Mouse (Mus musculus): ENCODE measurements around the gene Arhgef19. TPM values are rescaled to one million over a fixed set of nuclear protein-coding genes. Genes with fewer than 3 reads are reported as not detected.

The Arhgef19 gene
- polyA plus RNA-seq, 1 experiment from 2014 or later: 21.1 TPM

GRCm38 (mm10) chr4:141214337-141214851, 24.9 kb upstream of the Arhgef19 start:
- Histone ChIP-seq H3K4me2 (peak overlapping the region; percentile 96), H3K4me1 (ENCODE audit: insufficient read depth) (peaks cover 11% of the 10 kb centered on the region), H3K9ac (peak overlapping the region; percentile 61), H3K9me3 (ENCODE audit: low read depth, low read length) (no peaks in the 10 kb centered on the region), H3K4me3 (ENCODE audit: low read depth, low read length) (peak overlapping the region; percentile 58), H3K27me3 (ENCODE audit: insufficient read depth, low read length) (no peaks in the 10 kb centered on the region), H3K36me3 (ENCODE audit: insufficient read depth) (peaks cover 2% of the 10 kb centered on the region; the same call in 1 of the 2 replicates), H3K27ac (ENCODE audit: low read depth) (no peak overlapping the region)
- ATAC-seq (ENCODE audit: insufficient read depth): peak; percentile 63
- DNase-seq: peak; percentile 55
- peak; percentile 63 for TF ChIP-seq CTCF (IDR thresholded peaks at IDR 0.05; ENCODE audit: low read depth)
- under 1% methylated on average over 16 of the region's 16 CpGs for WGBS

DNA sequence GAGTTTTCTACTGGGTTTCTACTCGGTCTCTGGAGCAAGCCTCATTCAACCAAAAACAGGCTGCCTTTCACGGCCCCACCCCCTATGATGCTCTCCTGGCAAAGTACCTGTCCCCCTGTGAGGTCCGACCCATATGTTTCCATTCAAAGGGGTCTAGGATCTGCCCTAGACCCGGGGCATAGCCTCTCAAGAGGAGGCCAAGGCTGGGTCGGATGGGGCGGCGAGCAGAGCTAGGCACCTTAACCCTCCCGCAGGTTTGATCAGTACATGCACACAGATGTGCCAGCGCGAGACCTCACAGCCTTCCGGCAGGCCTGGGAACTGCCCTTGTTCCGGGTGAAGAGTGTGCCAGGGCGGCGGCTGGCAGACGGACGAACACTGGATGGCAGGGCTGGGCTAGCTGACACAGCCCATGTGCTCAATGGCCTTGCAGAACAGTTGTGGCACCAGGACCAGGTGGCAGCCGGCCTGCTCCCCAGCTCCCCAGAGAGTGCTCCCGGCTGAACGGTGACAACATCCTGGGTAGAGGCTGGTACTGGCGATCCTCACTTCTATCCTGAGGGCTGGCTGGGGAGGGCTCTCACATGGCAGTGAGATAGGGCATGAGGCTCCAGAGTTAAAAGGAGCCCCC, 19.6 kb upstream of the Arhgef19 start:
- DNase-seq: no peak
- WGBS: 91% methylated on average over 20 of the region's 20 CpGs
- no peak for TF ChIP-seq CTCF (IDR thresholded peaks at IDR 0.05; ENCODE audit: low read depth)

DNA sequence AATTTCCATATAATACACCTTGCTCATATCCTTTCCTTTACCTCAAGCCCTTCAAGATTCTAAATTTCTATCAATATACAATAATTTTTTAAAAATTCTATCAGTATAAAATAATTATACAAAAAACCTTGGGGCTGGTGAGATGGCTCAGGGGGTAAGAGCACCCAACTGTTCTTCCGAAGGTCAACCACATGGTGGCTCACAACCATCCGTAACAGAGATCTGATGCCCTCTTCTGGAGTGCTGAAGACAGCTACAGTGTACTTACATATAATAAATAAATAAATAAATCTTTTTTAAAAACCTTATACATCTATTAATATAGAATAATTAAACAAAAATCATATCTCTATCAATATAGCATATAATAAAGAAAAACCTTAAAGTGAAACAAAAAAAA, 17.5 kb upstream of the Arhgef19 start:
- Histone ChIP-seq H3K4me3 (ENCODE audit: low read depth, low read length) (no peak overlapping the region), H3K9me3 (ENCODE audit: low read depth, low read length) (no peaks in the 10 kb centered on the region), H3K4me2 (no peak overlapping the region), H3K27ac (ENCODE audit: low read depth) (no peak overlapping the region), H3K9ac (no peak overlapping the region), H3K27me3 (ENCODE audit: insufficient read depth, low read length) (no peaks in the 10 kb centered on the region), H3K4me1 (ENCODE audit: insufficient read depth) (no peaks in the 10 kb centered on the region), H3K36me3 (ENCODE audit: insufficient read depth) (peaks cover 11% of the 10 kb centered on the region; the same call in 1 of the 2 replicates)
- 0 out of 2 replicates have a peak, but pooled peaks have one; percentile 9 for TF ChIP-seq CTCF (IDR thresholded peaks at IDR 0.05; ENCODE audit: low read depth)
- DNase-seq: no peak
- ATAC-seq (ENCODE audit: insufficient read depth): no peak
- 72% methylated on average over 2 of the region's 2 CpGs for WGBS

More for the DNA sequence above, 19.6 kb upstream of the Arhgef19 start:
- Histone ChIP-seq H3K9ac (no peak overlapping the region), H3K27me3 (ENCODE audit: insufficient read depth, low read length) (no peaks in the 10 kb centered on the region), H3K27ac (ENCODE audit: low read depth) (no peak overlapping the region), H3K36me3 (ENCODE audit: insufficient read depth) (peaks cover 11% of the 10 kb centered on the region; the same call in 1 of the 2 replicates), H3K4me2 (no peak overlapping the region), H3K4me3 (ENCODE audit: low read depth, low read length) (no peak overlapping the region), H3K9me3 (ENCODE audit: low read depth, low read length) (no peaks in the 10 kb centered on the region), H3K4me1 (ENCODE audit: insufficient read depth) (peaks cover 2% of the 10 kb centered on the region; the same call in 1 of the 2 replicates)
- ATAC-seq (ENCODE audit: insufficient read depth): no peak

- peaks cover 8% of the 10 kb centered on the region; the same call in 1 of the 2 replicates for H3K36me3 ChIP-seq (ENCODE audit: insufficient read depth)
- no peak overlapping the region for H3K4me3 ChIP-seq (ENCODE audit: low read depth, low read length)
- no peaks in the 10 kb centered on the region for H3K27me3 ChIP-seq (ENCODE audit: insufficient read depth, low read length)
- no peaks in the 10 kb centered on the region for H3K4me1 ChIP-seq (ENCODE audit: insufficient read depth)
- no peak for TF ChIP-seq CTCF (IDR thresholded peaks at IDR 0.05; ENCODE audit: low read depth)
- WGBS: 95% methylated on average over 5 of the region's 5 CpGs
- no peaks in the 10 kb centered on the region for H3K9me3 ChIP-seq (ENCODE audit: low read depth, low read length)
- H3K4me2 ChIP-seq: no peak overlapping the region
- DNase-seq: no peak
- no peak overlapping the region for H3K9ac ChIP-seq
- H3K27ac ChIP-seq (ENCODE audit: low read depth): no peak overlapping the region
- ATAC-seq (ENCODE audit: insufficient read depth): no peak
Measured at GRCm38 (mm10) chr4:141222752-141223151, 16.5 kb upstream of the Arhgef19 start.

DNA sequence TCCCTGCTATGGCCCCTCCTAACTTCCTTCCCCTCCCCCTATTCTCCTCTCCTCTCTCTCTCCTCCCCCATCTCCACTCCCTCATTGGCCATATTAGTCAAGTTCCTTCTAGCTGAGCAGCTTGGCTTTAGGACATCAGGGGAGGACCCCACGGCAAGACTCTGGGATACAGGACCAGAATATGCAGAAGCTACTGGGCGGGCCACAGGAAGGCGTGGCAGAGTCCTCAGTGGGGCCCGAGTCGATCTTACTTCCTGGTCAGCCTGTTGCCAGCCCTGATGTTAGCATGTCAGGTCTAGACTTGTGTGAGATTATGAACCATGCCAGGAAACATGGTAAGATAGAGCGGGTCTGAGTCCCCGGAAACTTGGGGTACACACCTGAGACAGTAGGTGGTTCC, 10.6 kb upstream of the Arhgef19 start:
- no peak overlapping the region for H3K9ac ChIP-seq
- no peaks in the 10 kb centered on the region for H3K36me3 ChIP-seq (ENCODE audit: insufficient read depth)
- H3K4me2 ChIP-seq: no peak overlapping the region
- no peaks in the 10 kb centered on the region for H3K4me1 ChIP-seq (ENCODE audit: insufficient read depth)
- TF ChIP-seq CTCF (IDR thresholded peaks at IDR 0.05; ENCODE audit: low read depth): no peak
- ATAC-seq (ENCODE audit: insufficient read depth) (no peak), DNase-seq (no peak)
- 83% methylated on average over 7 of the region's 7 CpGs for WGBS
- H3K27ac ChIP-seq (ENCODE audit: low read depth): no peak overlapping the region
- H3K9me3 ChIP-seq (ENCODE audit: low read depth, low read length): no peaks in the 10 kb centered on the region
- H3K27me3 ChIP-seq (ENCODE audit: insufficient read depth, low read length): no peaks in the 10 kb centered on the region
- no peak overlapping the region for H3K4me3 ChIP-seq (ENCODE audit: low read depth, low read length)

- H3K36me3 ChIP-seq (ENCODE audit: insufficient read depth): no peaks in the 10 kb centered on the region
- H3K9ac ChIP-seq: no peak overlapping the region
- WGBS: 90% methylated on average over 4 of the region's 4 CpGs
- peaks cover 2% of the 10 kb centered on the region; the same call in 1 of the 2 replicates for H3K27me3 ChIP-seq (ENCODE audit: insufficient read depth, low read length)
- no peak for ATAC-seq (ENCODE audit: insufficient read depth)
- no peak overlapping the region for H3K4me2 ChIP-seq
- no peak for DNase-seq
- TF ChIP-seq CTCF (IDR thresholded peaks at IDR 0.05; ENCODE audit: low read depth): no peak
- no peaks in the 10 kb centered on the region for H3K9me3 ChIP-seq (ENCODE audit: low read depth, low read length)
- H3K27ac ChIP-seq (ENCODE audit: low read depth): no peak overlapping the region
- H3K4me3 ChIP-seq (ENCODE audit: low read depth, low read length): no peak overlapping the region
- no peaks in the 10 kb centered on the region for H3K4me1 ChIP-seq (ENCODE audit: insufficient read depth)
Measured at GRCm38 (mm10) chr4:141233196-141233595, 6.1 kb upstream of the Arhgef19 start.

DNA sequence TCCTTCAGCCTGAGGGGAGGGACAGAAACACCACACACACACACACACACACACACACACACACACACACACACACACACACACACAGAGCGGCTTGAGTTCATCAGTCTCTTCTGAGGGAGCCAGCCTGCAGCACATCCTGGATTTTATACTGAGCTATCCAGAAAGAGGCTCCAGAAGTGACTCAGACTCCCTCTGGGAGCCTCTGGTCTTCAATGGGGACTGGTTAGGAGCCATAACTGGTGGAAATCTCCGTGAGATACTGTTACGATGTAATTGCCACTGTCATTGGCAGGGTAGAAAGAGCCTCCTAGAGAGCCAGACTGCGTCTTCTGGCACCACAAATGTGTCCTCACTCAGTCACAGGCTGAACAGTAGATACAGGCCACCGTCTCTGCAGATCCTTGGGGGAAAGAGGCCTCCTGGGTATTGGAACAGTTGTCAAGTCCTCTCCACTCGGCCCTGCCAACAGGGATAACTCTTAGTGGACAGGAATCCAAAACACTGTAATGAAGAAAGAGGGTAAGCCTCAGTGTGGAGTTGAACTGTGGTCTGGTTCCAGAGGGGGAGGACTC, 3.7 kb upstream of the Arhgef19 start:
- 64% methylated on average over 6 of the region's 6 CpGs for WGBS
- Histone ChIP-seq H3K9ac (no peak overlapping the region), H3K9me3 (ENCODE audit: low read depth, low read length) (no peaks in the 10 kb centered on the region), H3K4me3 (ENCODE audit: low read depth, low read length) (no peak overlapping the region), H3K27me3 (ENCODE audit: insufficient read depth, low read length) (peaks cover 16% of the 10 kb centered on the region), H3K27ac (ENCODE audit: low read depth) (no peak overlapping the region), H3K36me3 (ENCODE audit: insufficient read depth) (no peaks in the 10 kb centered on the region), H3K4me1 (ENCODE audit: insufficient read depth) (0 out of 2 replicates have a peak, but pooled peaks cover 4% of the 10 kb centered on the region), H3K4me2 (no peak overlapping the region)
- DNase-seq: no peak
- no peak for ATAC-seq (ENCODE audit: insufficient read depth)
- no peak for TF ChIP-seq CTCF (IDR thresholded peaks at IDR 0.05; ENCODE audit: low read depth)
